Mouse (Mus musculus) myocyte (in vitro differentiated cells): ENCODE data around the gene Gm853.

Experiments used
- CEBPB ChIP-seq: IDR thresholded peaks from 2 replicates; pipeline ENCODE4 v1.6.1; 2011; ENCODE audit warnings: mild to moderate bottlenecking, moderate library complexity; ENCODE audit not compliant: poor library complexity, insufficient read depth, severe bottlenecking
- E2F4 ChIP-seq: IDR thresholded peaks from one replicate; pipeline ENCODE4 v1.6.1; 2011; ENCODE audit warnings: mild to moderate bottlenecking, control low read depth, moderate library complexity; ENCODE audit not compliant: insufficient read depth
- MAX ChIP-seq: IDR thresholded peaks from one replicate; pipeline ENCODE4 v1.6.1; 2011; ENCODE audit warnings: low read depth, mild to moderate bottlenecking, control low read depth
- MYOD1 ChIP-seq, 3 experiments: IDR thresholded peaks; one replicate each; pipeline ENCODE4 v1.6.1; 2011; ENCODE audit warnings: control low read depth in 2 of 3, low read depth in 2 of 3, mild to moderate bottlenecking in 2 of 3, moderate library complexity in 1 of 3; ENCODE audit not compliant: insufficient read length in 2 of 3, control insufficient read depth in 1 of 3
- MYOG ChIP-seq, 3 experiments: IDR thresholded peaks; one replicate each; pipeline ENCODE4 v1.6.1; 2011; ENCODE audit warnings: control low read depth in 2 of 3, low read depth in 2 of 3, mild to moderate bottlenecking in 2 of 3; ENCODE audit not compliant: insufficient read length in 2 of 3, control insufficient read depth in 1 of 3, insufficient read depth in 1 of 3
- POLR2A ChIP-seq: IDR thresholded peaks from one replicate; pipeline ENCODE4 v1.6.1; 2011; ENCODE audit warnings: low read depth, mild to moderate bottlenecking, control low read depth, moderate library complexity; ENCODE audit not compliant: insufficient read length
- POLR2AphosphoS2 ChIP-seq: IDR thresholded peaks from one replicate; pipeline ENCODE4 v1.6.1; 2011; ENCODE audit warnings: low read depth, control low read depth; ENCODE audit not compliant: insufficient read length
- REST ChIP-seq: IDR thresholded peaks from one replicate; pipeline ENCODE4 v1.6.1; 2011; ENCODE audit warnings: mild to moderate bottlenecking, control low read depth, moderate library complexity; ENCODE audit not compliant: insufficient read depth, insufficient read length
- SRF ChIP-seq: IDR thresholded peaks from one replicate; pipeline ENCODE4 v1.6.1; 2011; ENCODE audit warnings: low read depth; ENCODE audit not compliant: control insufficient read depth, insufficient read length
- TCF12 ChIP-seq: IDR thresholded peaks from one replicate; pipeline ENCODE4 v1.6.1; 2011; ENCODE audit warnings: mild to moderate bottlenecking, control low read depth; ENCODE audit not compliant: poor library complexity, insufficient read depth, severe bottlenecking

DNA sequence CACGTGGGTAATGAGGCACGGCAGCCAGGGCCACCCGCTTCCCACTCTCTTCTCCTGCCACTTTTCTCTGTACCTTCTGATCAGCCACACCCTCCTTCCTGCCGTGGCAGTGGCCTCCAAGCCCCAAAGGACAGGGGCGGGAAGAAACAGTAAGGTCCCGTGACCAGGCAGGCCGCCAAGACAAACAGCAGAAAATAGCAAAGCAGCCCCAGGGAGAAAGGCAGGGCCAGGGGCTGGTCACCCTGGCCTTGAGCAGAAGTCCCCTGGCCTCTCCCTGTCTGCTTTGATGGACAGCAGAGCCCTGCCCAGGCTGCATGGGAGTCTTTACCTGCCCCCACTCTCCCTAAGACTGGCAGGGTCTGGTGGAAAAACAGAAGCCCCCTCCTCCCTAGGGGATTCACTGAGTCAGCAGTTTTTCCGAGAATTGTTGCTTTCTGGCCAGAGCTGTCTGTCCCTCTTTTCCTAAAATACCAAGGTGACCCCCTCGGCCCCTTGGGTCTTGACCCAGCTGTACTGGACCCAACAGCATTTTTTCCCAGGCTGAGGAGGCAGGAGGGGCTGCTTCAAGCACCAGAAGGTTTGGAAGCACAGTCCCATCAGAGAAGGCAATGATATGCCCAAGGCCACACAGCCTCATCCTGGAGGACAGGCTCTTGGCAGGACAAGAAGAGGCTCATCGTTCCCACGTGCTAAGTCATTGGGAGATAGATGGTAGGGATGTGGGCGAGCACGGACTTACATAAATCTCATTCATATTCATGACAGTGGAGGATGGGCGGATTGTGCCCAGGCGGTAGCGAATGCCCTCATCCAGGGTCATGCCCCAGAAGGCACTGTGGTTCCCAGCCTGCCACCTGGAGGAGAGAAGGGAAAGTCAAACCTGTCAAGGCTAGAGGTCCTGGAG is 53.7 kb downstream of the Gm853 start:
- TF ChIP-seq SRF (no peak), POLR2A (no peak), CEBPB (no peak), POLR2AphosphoS2 (no peak), REST (no peak), MAX (no peak), MYOD1 (IDR thresholded peaks at IDR 0.05; ENCODE audit: control insufficient read depth in 1 of 3, insufficient read length in 2 of 3, low read depth in 2 of 3) (no peak), E2F4 (no peak), TCF12 (no peak), MYOG (IDR thresholded peaks at IDR 0.05; ENCODE audit: control insufficient read depth in 1 of 3, insufficient read depth in 1 of 3, insufficient read length in 2 of 3, low read depth in 2 of 3) (no peak)
